Mouse (Mus musculus) lung, postnatal 14 days (tissue): ENCODE data around the gene Prkar1b.

ENCODE experiments used
- DNase-seq: peaks from one replicate; pipeline ENCODE4 v3.0.0; 2021

The Prkar1b gene

GRCm38 (mm10) chr5:139149681-139150602 is at the start of gene Prkar1b, which contains the start of gene Dnaaf5:
TSS of gene Prkar1b (minus strand) at chr5:139150001.
TSS of gene Dnaaf5 (plus strand) at chr5:139150223.
- DNase-seq: peak; percentile 97

GRCm38 (mm10) chr5:139199636-139199994 is 49.8 kb upstream of the Prkar1b start:
- no peak for DNase-seq

- no peak for DNase-seq
Observed at GRCm38 (mm10) chr5:139198779-139199178, 49.0 kb upstream of the Prkar1b start.

- no peak for DNase-seq
Observed at GRCm38 (mm10) chr5:139190958-139191357, 41.2 kb upstream of the Prkar1b start.

- DNase-seq: no peak
Observed at GRCm38 (mm10) chr5:139189726-139190125, 39.9 kb upstream of the Prkar1b start.

- no peak for DNase-seq
Observed at GRCm38 (mm10) chr5:139184897-139185296, 35.1 kb upstream of the Prkar1b start.

- DNase-seq: no peak
Observed at GRCm38 (mm10) chr5:139183601-139184000, 33.8 kb upstream of the Prkar1b start.

- no peak for DNase-seq
Observed at GRCm38 (mm10) chr5:139183131-139183530, 33.3 kb upstream of the Prkar1b start.

GRCm38 (mm10) chr5:139178895-139179631 is 29.3 kb upstream of the Prkar1b start:
- peak; percentile 88 for DNase-seq

- DNase-seq: peak; percentile 45
Observed at GRCm38 (mm10) chr5:139174556-139175547, 25.1 kb upstream of the Prkar1b start.

GRCm38 (mm10) chr5:139174141-139174540 is 24.3 kb upstream of the Prkar1b start:
- no peak for DNase-seq

- no peak for DNase-seq
Observed at GRCm38 (mm10) chr5:139171929-139172328, 22.1 kb upstream of the Prkar1b start.

- no peak for DNase-seq
Observed at GRCm38 (mm10) chr5:139167548-139167947, 17.7 kb upstream of the Prkar1b start.

- no peak for DNase-seq
Observed at GRCm38 (mm10) chr5:139166781-139167361, 17.1 kb upstream of the Prkar1b start.

- no peak for DNase-seq
Observed at GRCm38 (mm10) chr5:139161632-139162031, 11.8 kb upstream of the Prkar1b start.

GRCm38 (mm10) chr5:139160899-139161298 is 11.1 kb upstream of the Prkar1b start:
- no peak for DNase-seq

GRCm38 (mm10) chr5:139150603-139151031 is 816 bp upstream of the Prkar1b start:
- DNase-seq: no peak

- DNase-seq: no peak
Observed at GRCm38 (mm10) chr5:139149006-139149672, 662 bp downstream of the Prkar1b start.

- no peak for DNase-seq
Observed at GRCm38 (mm10) chr5:139147178-139148078, 2.4 kb downstream of the Prkar1b start.

- no peak for DNase-seq
Observed at GRCm38 (mm10) chr5:139146476-139147075, 3.2 kb downstream of the Prkar1b start.
